ENCODE assay signal across 9 mouse cellular contexts in genomic region chr11:73176186-73176585, GRCm38 (mm10). TPM values are rescaled to one million over a fixed set of nuclear protein-coding genes. Genes with fewer than 3 reads are reported as not detected.
DNase-seq lines count a peak whose midpoint lies in the region; ATAC-seq and TF ChIP-seq lines count a peak whose summit lies in the region.
"Had no signal": no experiment of that assay in that cellular context is flagged by ENCODE, and none has a peak within 500 bp of the region (broad histone marks: within the 10 kb centered on the region; RNA-seq: fewer than 3 reads in every experiment).

No protein-coding gene starts in this region.

- no peaks in the 10 kb centered on the region for H3K27me3 ChIP-seq in heart, embryonic 16.5 days (ENCODE audit: control insufficient read depth, insufficient read depth, low read length)
- no peaks in the 10 kb centered on the region for H3K27me3 ChIP-seq in MEL (ENCODE audit: control insufficient read depth in 1 of 2, insufficient read depth in 2 of 2, low read length in 2 of 2)
- H3K27me3 ChIP-seq in forebrain, embryonic 16.5 days (replicated peaks; ENCODE audit: control insufficient read depth, insufficient read depth, low read length), result no peaks in the 10 kb centered on the region
- H3K27me3 ChIP-seq in midbrain, embryonic 10.5 days (ENCODE audit: low read depth, poor library complexity, severe bottlenecking), result no peaks in the 10 kb centered on the region

- H3K9ac ChIP-seq in heart, embryonic 16.5 days (ENCODE audit: low read length), result peak overlapping the region; percentile 91
- peak overlapping the region; percentile 88 for H3K9ac ChIP-seq in MEL (ENCODE audit: control insufficient read depth, low read depth, low read length, poor library complexity, severe bottlenecking)
- peak overlapping the region; percentile 88 for H3K9ac ChIP-seq in forebrain, embryonic 16.5 days (replicated peaks; ENCODE audit: low read depth, low read length)

- H3K9me3 ChIP-seq in heart, embryonic 16.5 days (replicated peaks; ENCODE audit: control insufficient read depth, low read length), result no peaks in the 10 kb centered on the region
- no peaks in the 10 kb centered on the region for H3K9me3 ChIP-seq in MEL (replicated peaks; ENCODE audit: insufficient read depth, low read length)
- H3K9me3 ChIP-seq in forebrain, embryonic 16.5 days (ENCODE audit: control insufficient read depth, low read length), result no peaks in the 10 kb centered on the region
- no peaks in the 10 kb centered on the region for H3K9me3 ChIP-seq in midbrain, embryonic 10.5 days (replicated peaks)

- no peak for TF ChIP-seq CTCF in MEL (IDR thresholded peaks at IDR 0.05 in 2 of 3, conservative IDR thresholded peaks at IDR 0.05 in 1 of 3; ENCODE audit: control insufficient read depth in 1 of 3, insufficient read depth in 1 of 3, low read depth in 2 of 3, low read length in 3 of 3, poor library complexity in 1 of 3, severe bottlenecking in 1 of 3)

- peaks cover 38% of the 10 kb centered on the region for H3K79me2 ChIP-seq in MEL (ENCODE audit: control insufficient read depth, insufficient read depth, low read length, poor library complexity)

- H3K4me3 ChIP-seq in heart, embryonic 16.5 days (ENCODE audit: low read length), result peak overlapping the region; percentile 98
- peak overlapping the region; percentile 85 to 91 for H3K4me3 ChIP-seq in MEL (ENCODE audit: control insufficient read depth in 1 of 2, insufficient read depth in 1 of 2, low read depth in 2 of 2, low read length in 2 of 2)
- peak overlapping the region; percentile 95 for H3K4me3 ChIP-seq in forebrain, embryonic 16.5 days (replicated peaks; ENCODE audit: low read length)
- peak overlapping the region; percentile 97 for H3K4me3 ChIP-seq in midbrain, embryonic 10.5 days

- no peak for TF ChIP-seq POLR2A in MEL (IDR thresholded peaks at IDR 0.05; ENCODE audit: control insufficient read depth in 1 of 2, insufficient read depth in 1 of 2, low read depth in 1 of 2, low read length in 2 of 2, poor library complexity in 1 of 2)

- no peak for TF ChIP-seq EP300 in MEL (IDR thresholded peaks at IDR 0.05; ENCODE audit: low read depth in 1 of 2, low read length in 2 of 2)

- no peak for DNase-seq in heart, adult 11 months
- peak; percentile 72 for DNase-seq in MEL (ENCODE audit: low read depth, low spot score)
- DNase-seq in midbrain, embryonic 10.5 days (ENCODE audit: low spot score), result no peak
- DNase-seq in spleen, postnatal 14 days (ENCODE audit: low spot score in 2 of 2), result no peak
- DNase-seq in urinary bladder, postnatal 10 days (ENCODE audit: low spot score), result no peak
- no peak for DNase-seq in adrenal gland, postnatal 4 days (ENCODE audit: low spot score in 2 of 2)

- peaks cover 5% of the 10 kb centered on the region; the same call in 1 of the 2 replicates for H3K36me3 ChIP-seq in heart, embryonic 16.5 days (ENCODE audit: control insufficient read depth, insufficient read depth)
- H3K36me3 ChIP-seq in MEL (ENCODE audit: control insufficient read depth in 1 of 2, insufficient read depth in 2 of 2, low read length in 2 of 2), result peaks cover 12 to 19% of the 10 kb centered on the region in 2 experiments; a peak in 3 of 4 replicates
- H3K36me3 ChIP-seq in forebrain, embryonic 16.5 days (ENCODE audit: control insufficient read depth, insufficient read depth), result peaks cover 2% of the 10 kb centered on the region; the same call in 1 of the 2 replicates
- peaks cover 45% of the 10 kb centered on the region for H3K36me3 ChIP-seq in midbrain, embryonic 10.5 days

- peak overlapping the region; percentile 91 for H3K4me2 ChIP-seq in heart, embryonic 16.5 days (ENCODE audit: low read depth, low read length)
- peak overlapping the region; percentile 85 for H3K4me2 ChIP-seq in forebrain, embryonic 16.5 days (ENCODE audit: low read length)

- H3K4me1 ChIP-seq in heart, embryonic 16.5 days (ENCODE audit: control insufficient read depth, insufficient read depth, low read length), result peaks cover 39% of the 10 kb centered on the region
- peaks cover 4 to 12% of the 10 kb centered on the region in 2 experiments for H3K4me1 ChIP-seq in MEL (ENCODE audit: control insufficient read depth in 1 of 2, insufficient read depth in 2 of 2, low read length in 2 of 2)
- peaks cover 37% of the 10 kb centered on the region for H3K4me1 ChIP-seq in forebrain, embryonic 16.5 days (replicated peaks; ENCODE audit: control insufficient read depth, insufficient read depth, low read length)
- peaks cover 30% of the 10 kb centered on the region for H3K4me1 ChIP-seq in midbrain, embryonic 10.5 days

- no peak for TF ChIP-seq RAD21 in MEL (IDR thresholded peaks at IDR 0.05; ENCODE audit: low read depth, low read length)

- under 1% methylated on average over 15 of the region's 15 CpGs for WGBS in heart, embryonic 16.5 days
- 1% methylated on average over 15 of the region's 15 CpGs for WGBS in forebrain, embryonic 16.5 days
- WGBS in midbrain, embryonic 10.5 days, result 1% methylated on average over 15 of the region's 15 CpGs

- H3K27ac ChIP-seq in heart, embryonic 16.5 days (ENCODE audit: low read length), result peak overlapping the region; percentile 87
- peak overlapping the region; percentile 57 for H3K27ac ChIP-seq in MEL (ENCODE audit: control insufficient read depth, low read depth, low read length)
- peak overlapping the region; percentile 88 for H3K27ac ChIP-seq in forebrain, embryonic 16.5 days (ENCODE audit: low read length)
- H3K27ac ChIP-seq in midbrain, embryonic 10.5 days (replicated peaks), result peak overlapping the region; percentile 91

- ATAC-seq in heart, embryonic 16.5 days (replicated peaks; ENCODE audit: extremely low read depth, insufficient read depth, low FRiP score), result no peak
- no peak for ATAC-seq in forebrain, embryonic 16.5 days

TF ChIP-seq in MEL, 35 proteins besides CTCF, POLR2A, EP300 and RAD21:
- no peak for TF ChIP-seq USF2 (IDR thresholded peaks at IDR 0.05; ENCODE audit: borderline replicate concordance in 1 of 2, insufficient read depth in 1 of 2, low read depth in 1 of 2, low read length in 2 of 2)
- TF ChIP-seq MYC (IDR thresholded peaks at IDR 0.05; ENCODE audit: low read depth, low read length), result peak; percentile 48; the same call in 1 of the 2 replicates

RNA-seq across cellular contexts. Expression of gene Emc6, which starts 0.7 kb away (rescaled TPM):
- polyA plus RNA-seq in heart, embryonic 16.5 days (2015; fragmentation: Nextera tagmentation; extraction: Ambion mirVana), result 105 and 113 TPM in 2 replicates
- total RNA-seq in MEL (2012; rRNA removed), result 158 and 179 TPM in 2 replicates
- polyA plus RNA-seq in MEL (2012; ENCODE audit: insufficient read depth in 1 of 2, insufficient read length in 2 of 2, low read depth in 1 of 2, low replicate concordance in 2 of 2, missing spikeins in 1 of 2), result 100 to 1,000 TPM in 1 of 2 experiments, not detected in 1; 211 TPM
- polyA plus RNA-seq in forebrain, embryonic 16.5 days (2015; fragmentation: Nextera tagmentation; extraction: Ambion mirVana), result 119 and 127 TPM in 2 replicates
- 132 and 137 TPM in 2 replicates for polyA plus RNA-seq in midbrain, embryonic 10.5 days (2016; fragmentation: Nextera tagmentation; extraction: Ambion mirVana)
- 10 to 100 TPM; 60.5 to 72.1 TPM for total RNA-seq in adrenal gland, postnatal 4 days (2021)

RNA-seq across cellular contexts. Expression of gene Tax1bp3, which starts 0.7 kb away (rescaled TPM):
- 237 and 257 TPM in 2 replicates for polyA plus RNA-seq in heart, embryonic 16.5 days (2015; fragmentation: Nextera tagmentation; extraction: Ambion mirVana)
- 12.6 and 13.1 TPM in 2 replicates for total RNA-seq in MEL (2012; rRNA removed)
- polyA plus RNA-seq in MEL (2012; ENCODE audit: insufficient read depth in 1 of 2, insufficient read length in 2 of 2, low read depth in 1 of 2, low replicate concordance in 2 of 2, missing spikeins in 1 of 2), result 10 to 100 TPM in 1 of 2 experiments, not detected in 1; 30.9 TPM
- polyA plus RNA-seq in forebrain, embryonic 16.5 days (2015; fragmentation: Nextera tagmentation; extraction: Ambion mirVana), result 166 and 182 TPM in 2 replicates
- 175 and 199 TPM in 2 replicates for polyA plus RNA-seq in midbrain, embryonic 10.5 days (2016; fragmentation: Nextera tagmentation; extraction: Ambion mirVana)
- 10 to 100 TPM; 74.0 to 82.4 TPM for total RNA-seq in adrenal gland, postnatal 4 days (2021)

RNA-seq across cellular contexts. Expression of gene P2rx5, which starts 16.0 kb away (rescaled TPM):
- 2.2 and 2.9 TPM in 2 replicates for polyA plus RNA-seq in heart, embryonic 16.5 days (2015; fragmentation: Nextera tagmentation; extraction: Ambion mirVana)
- total RNA-seq in MEL (2012; rRNA removed), result 0.04 and 0.07 TPM in 2 replicates
- polyA plus RNA-seq in MEL (2012; ENCODE audit: insufficient read depth in 1 of 2, insufficient read length in 2 of 2, low read depth in 1 of 2, low replicate concordance in 2 of 2, missing spikeins in 1 of 2), result under 1 TPM in 1 of 2 experiments, not detected in 1; 0.25 TPM
- 1.1 and 1.3 TPM in 2 replicates for polyA plus RNA-seq in forebrain, embryonic 16.5 days (2015; fragmentation: Nextera tagmentation; extraction: Ambion mirVana)
- polyA plus RNA-seq in midbrain, embryonic 10.5 days (2016; fragmentation: Nextera tagmentation; extraction: Ambion mirVana), result 0.21 and 0.29 TPM in 2 replicates
- 1 to 10 TPM; 1.8 to 2.7 TPM for total RNA-seq in adrenal gland, postnatal 4 days (2021)
- total RNA-seq: monocyte, adult 5-6 weeks had no signal

RNA-seq across cellular contexts. Expression of gene Ctns, which starts 22.7 kb away (rescaled TPM):
- 14.5 and 15.3 TPM in 2 replicates for polyA plus RNA-seq in heart, embryonic 16.5 days (2015; fragmentation: Nextera tagmentation; extraction: Ambion mirVana)
- total RNA-seq in MEL (2012; rRNA removed), result 5.1 and 5.4 TPM in 2 replicates
- 1 to 10 TPM in 1 of 2 experiments, not detected in 1; 9.4 TPM for polyA plus RNA-seq in MEL (2012; ENCODE audit: insufficient read depth in 1 of 2, insufficient read length in 2 of 2, low read depth in 1 of 2, low replicate concordance in 2 of 2, missing spikeins in 1 of 2)
- 20.6 and 21.5 TPM in 2 replicates for polyA plus RNA-seq in forebrain, embryonic 16.5 days (2015; fragmentation: Nextera tagmentation; extraction: Ambion mirVana)
- 15.1 and 17.2 TPM in 2 replicates for polyA plus RNA-seq in midbrain, embryonic 10.5 days (2016; fragmentation: Nextera tagmentation; extraction: Ambion mirVana)
- total RNA-seq in adrenal gland, postnatal 4 days (2021), result 10 to 100 TPM; 19.1 to 19.4 TPM

RNA-seq across cellular contexts. Expression of gene Shpk, which starts 23.1 kb away (rescaled TPM):
- 0.86 and 1.00 TPM in 2 replicates for polyA plus RNA-seq in heart, embryonic 16.5 days (2015; fragmentation: Nextera tagmentation; extraction: Ambion mirVana)
- 1.0 and 1.4 TPM in 2 replicates for total RNA-seq in MEL (2012; rRNA removed)
- polyA plus RNA-seq in MEL (2012; ENCODE audit: insufficient read depth in 1 of 2, insufficient read length in 2 of 2, low read depth in 1 of 2, low replicate concordance in 2 of 2, missing spikeins in 1 of 2), result 1 to 10 TPM in 1 of 2 experiments, not detected in 1; 1.6 TPM
- 1.3 and 1.8 TPM in 2 replicates for polyA plus RNA-seq in forebrain, embryonic 16.5 days (2015; fragmentation: Nextera tagmentation; extraction: Ambion mirVana)
- polyA plus RNA-seq in midbrain, embryonic 10.5 days (2016; fragmentation: Nextera tagmentation; extraction: Ambion mirVana), result 0.97 and 1.0 TPM in 2 replicates
- total RNA-seq in adrenal gland, postnatal 4 days (2021), result 1 to 10 TPM; 6.8 to 9.0 TPM
